Mouse (Mus musculus) large intestine, adult 2 months (tissue): ENCODE results near the gene Eif2b5. TPM values are rescaled to one million over a fixed set of nuclear protein-coding genes. Genes with fewer than 3 reads are reported as not detected.
"Not testable (repeated sequence)": the region's sequence is repeated elsewhere in the genome, so short reads cannot be mapped to it uniquely, and the experiment has no call there.

Source experiments
- DNase-seq: peaks from one replicate; pipeline ENCODE4 v3.0.0-alpha.2; 2012; ENCODE audit warnings: low read depth, low spot score
- WGBS: fragments of 180-500 bp; shearing (Covaris S2); methylation state at CpG from one replicate; pipeline ENCODE4 v1.1.7; 2018; 5-methylcytosine and 5-hydroxymethylcytosine counted together
- polyA plus RNA-seq: library from polyadenylated mRNA; depleted of rRNA; stranded (reverse); fragments of >200 nt; gene quantifications from 2 replicates; pipeline ENCODE4 v1.2.3, GENCODE M21; 2012

Eif2b5 gene
- polyA plus RNA-seq, 1 experiment = 28.8 TPM

DNA sequence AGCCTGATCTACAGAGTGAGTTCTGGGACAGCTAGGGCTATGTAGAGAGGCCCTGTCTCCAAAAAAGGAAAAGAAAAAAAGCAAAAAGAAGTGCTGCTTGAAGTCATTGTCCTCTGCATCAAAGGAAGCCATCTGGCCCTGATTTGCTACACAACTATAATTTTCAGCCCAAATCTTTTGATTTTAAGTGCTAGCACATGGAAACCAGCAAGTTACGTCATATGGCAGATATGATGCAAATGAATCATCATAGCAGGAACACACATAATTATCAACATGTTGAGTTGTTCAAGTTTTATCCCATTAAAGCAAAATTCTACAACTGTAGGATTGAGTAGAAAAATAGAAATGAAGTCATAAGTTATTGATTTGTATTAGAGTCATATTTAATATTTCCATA is 10.5 kb upstream of the Eif2b5 start:
- DNase-seq = no peak
- 83% methylated on average over 1 of the region's 1 CpGs for WGBS

DNA sequence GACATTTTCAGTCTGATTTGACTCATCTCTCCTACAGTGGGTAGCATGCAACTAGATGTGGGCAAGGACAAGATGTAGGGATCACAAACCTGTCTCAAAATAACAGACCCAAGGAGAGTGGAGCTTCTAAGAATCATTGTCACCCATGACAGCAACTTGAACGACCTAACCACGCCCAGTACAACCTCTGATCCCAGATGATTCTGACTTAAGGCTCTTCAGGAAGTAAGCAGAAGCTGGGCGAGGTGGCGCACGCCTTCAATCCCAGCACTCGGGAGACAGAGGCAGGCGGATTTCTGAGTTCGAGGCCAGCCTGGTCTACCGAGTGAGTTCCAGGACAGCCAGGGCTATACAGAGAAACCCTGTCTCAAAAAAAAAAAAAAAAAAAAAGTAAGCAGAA is 9.9 kb upstream of the Eif2b5 start:
- 68% methylated on average over 9 of the region's 9 CpGs for WGBS
- DNase-seq = not testable (repeated sequence)

DNA sequence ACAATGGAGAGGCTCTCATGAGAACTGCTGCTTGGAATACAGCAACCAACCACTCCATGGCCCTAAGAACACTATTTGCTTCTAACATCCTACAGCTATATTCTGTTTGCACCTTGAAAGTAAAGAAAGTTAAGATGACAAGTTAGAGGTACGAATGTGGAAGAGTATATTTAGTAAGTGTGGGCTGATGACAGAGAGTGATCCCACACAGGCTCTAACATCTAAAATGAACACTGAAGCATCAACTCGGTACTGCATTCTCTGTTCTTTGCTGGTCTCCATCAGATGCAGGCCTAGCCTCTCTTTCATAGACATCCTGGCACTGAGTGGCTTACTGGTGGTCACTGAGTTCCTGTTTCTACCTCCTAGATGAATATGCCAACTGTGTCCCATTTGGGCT is 9.4 kb upstream of the Eif2b5 start:
- WGBS = 87% methylated on average over 2 of the region's 2 CpGs
- no peak for DNase-seq

DNA sequence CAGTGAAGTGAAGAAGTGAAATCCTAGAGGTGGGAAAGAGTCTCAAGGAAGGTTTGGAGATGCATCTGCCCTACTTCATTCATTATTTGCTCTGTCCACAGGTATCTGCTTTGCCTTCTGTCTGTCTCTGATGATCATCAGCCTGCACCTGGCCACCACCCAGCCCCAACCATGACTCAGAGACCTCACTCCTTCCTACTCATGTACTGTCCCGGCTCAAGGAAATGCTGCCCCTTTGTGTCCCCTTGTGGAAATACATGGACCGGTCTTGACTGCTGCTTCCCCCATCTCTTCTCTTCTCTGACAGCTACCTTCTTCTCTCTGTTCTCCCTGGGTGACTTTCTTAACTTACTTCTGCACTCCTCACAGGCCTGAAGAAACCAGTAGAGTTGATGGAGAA is 8.0 kb upstream of the Eif2b5 start:
- WGBS = 29% methylated on average over 2 of the region's 2 CpGs
- DNase-seq = no peak

DNA sequence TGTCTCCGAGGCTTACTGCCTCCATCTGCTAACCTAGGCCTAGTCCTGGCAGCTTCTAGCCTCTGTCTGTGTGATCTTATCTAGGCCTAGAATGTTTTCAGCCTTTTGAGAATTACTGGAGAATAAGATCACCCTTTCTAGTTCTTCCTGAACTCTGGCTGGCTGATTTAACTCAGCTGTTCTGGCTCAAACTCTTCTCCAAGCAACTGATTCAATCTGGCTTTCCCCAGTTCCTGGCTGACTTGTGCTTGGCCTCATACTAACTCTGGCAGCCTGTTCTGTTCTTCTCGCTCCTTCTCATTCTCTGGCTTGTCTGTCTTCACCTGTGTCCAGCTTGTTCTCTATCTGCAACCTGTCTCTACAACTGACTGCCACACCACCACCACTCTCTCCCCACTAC is 7.3 kb upstream of the Eif2b5 start:
- WGBS = 73% methylated on average over 2 of the region's 2 CpGs
- DNase-seq = no peak

DNA sequence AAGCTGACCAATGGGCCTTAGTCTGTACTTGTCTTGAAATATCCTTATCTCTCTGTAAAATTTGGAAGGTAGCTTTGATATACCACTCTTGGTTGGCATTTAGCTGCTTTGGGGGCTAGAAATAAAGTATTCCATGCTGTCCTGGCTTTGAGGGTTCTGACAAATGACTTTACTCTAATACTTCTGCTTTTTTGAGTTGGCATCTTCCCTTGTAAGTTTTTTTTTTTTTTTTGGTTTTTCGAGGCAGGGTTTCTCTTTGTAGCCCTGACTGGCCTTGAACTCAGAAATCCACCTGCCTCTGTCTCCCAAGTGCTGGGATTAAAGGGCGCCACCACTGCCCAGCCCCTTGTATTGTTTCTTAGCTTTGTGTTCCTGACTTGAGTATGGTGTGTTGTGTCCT is 5.2 kb upstream of the Eif2b5 start:
- WGBS = 69% methylated on average over 2 of the region's 2 CpGs
- DNase-seq = no peak

DNA sequence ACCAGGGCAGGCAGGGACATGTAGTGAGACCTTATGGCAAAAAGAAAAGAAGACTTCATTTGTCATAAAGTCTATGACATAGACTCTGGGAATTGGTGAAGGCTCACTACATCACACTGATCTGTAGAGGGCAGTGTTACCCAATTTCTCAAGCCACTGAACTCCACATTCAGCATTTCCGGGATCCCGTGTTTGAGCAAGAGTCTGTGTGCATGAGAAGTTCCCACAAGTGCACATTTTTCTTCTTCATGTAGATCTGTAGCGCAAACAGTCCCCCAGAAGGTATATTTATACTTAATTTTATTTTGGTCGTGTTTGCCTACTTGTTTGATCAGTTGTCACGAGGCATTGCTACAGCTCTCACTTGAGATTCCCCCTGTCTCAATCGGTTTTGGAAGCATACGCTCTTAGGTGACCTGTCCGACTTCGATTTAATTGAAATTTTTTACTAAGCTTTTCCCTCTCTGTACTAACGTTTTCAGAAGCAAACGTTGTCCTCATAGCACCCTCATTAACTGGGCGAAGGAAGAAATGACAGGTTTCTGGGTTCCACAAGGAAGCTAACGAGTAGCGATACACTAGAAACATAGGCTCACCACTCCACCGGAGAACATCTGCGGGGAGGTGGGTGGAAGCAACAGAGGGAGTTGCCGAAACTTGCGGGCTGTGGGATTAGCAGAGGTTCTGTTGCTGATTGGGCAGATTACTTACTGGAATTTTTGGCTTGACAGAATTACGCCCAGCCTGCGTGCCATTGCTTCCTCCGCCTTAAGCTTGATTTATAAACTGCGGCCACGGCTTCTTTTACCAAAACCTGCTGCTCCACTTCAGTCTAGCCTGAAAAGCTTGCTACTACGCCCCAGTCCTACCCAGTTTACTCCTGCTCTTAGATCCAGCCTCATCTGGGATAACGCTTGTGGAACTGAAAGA is 1.7 kb upstream of the Eif2b5 start:
- DNase-seq = no peak
- 23% methylated on average over 25 of the region's 25 CpGs for WGBS

DNA sequence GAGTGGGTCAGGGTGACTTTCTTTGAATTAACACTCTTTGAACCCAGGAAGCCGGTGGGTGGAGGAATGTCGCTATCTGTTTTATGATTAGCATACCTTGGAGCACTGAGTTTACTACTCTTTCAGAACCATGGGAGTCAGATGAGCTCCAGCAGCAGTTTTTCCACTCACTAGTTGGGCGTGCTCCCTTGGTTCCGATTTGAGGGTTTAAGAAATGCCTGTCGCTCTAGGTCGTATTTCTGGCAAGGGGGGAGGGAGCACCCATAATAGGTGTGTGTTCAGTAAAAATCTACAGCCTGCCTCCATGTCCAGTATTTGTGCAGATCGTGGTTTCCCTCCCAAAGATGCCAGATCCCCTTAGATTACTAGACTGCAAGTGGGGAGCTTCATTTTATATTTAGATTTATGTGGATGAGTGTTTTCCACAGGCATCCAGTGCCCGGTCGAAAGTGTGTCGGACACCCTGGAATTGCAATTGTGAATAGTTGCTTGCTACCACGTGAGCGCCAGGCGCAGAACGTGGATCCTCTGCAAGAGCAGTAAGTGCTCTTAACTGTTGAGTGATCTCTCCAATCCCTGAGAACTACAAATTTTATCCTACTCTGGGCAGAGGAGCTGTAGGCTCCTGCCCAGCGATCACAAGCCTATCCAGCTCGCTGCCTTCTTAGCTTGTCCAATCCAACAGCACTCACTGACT is 489 bp upstream of the Eif2b5 start:
- no peak for DNase-seq
- 10% methylated on average over 16 of the region's 16 CpGs for WGBS

DNA sequence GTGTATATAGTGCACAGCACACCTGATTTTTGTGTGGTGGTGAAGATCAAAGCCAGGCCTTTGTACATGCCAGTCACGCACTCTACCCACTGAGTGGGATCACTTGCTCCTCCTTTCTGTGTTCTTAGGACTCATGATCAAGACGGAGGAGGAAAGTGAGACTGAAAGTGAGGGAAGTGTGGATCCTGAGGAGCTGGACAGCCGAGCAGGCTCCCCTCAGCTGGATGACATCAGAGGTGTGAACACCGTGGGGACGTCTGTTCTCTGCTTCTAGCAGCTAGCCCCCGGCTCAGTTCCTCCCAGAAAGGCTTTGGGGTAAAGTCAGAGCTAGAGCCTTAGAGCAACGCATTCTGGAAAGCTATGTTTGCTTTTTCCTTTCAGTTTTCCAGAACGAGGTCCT is 7.4 kb downstream of the Eif2b5 start:
- 79% methylated on average over 8 of the region's 8 CpGs for WGBS

DNA sequence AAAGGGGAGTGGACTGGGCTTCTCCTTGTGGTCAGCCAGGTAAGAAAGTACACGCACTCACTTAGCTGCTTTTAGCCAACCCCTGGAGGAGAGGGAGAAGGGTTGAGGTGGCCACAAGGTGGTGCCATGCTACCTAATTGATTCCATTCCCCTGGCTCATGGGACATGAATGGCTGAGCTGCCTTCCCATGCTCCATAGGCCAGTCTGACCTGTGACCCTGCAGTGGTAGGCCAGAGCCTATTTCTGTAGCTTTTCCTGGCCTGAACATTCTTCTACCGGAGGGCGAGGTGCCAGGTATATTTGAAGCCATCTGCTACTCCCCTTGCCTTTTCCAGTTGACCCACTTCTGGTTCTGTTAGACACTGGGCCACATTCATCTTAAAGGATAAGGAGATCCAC is 10.7 kb downstream of the Eif2b5 start:
- no peak for DNase-seq
- WGBS = 72% methylated on average over 3 of the region's 3 CpGs

More for the DNA sequence above, 7.4 kb downstream of the Eif2b5 start:
- DNase-seq = no peak

DNA sequence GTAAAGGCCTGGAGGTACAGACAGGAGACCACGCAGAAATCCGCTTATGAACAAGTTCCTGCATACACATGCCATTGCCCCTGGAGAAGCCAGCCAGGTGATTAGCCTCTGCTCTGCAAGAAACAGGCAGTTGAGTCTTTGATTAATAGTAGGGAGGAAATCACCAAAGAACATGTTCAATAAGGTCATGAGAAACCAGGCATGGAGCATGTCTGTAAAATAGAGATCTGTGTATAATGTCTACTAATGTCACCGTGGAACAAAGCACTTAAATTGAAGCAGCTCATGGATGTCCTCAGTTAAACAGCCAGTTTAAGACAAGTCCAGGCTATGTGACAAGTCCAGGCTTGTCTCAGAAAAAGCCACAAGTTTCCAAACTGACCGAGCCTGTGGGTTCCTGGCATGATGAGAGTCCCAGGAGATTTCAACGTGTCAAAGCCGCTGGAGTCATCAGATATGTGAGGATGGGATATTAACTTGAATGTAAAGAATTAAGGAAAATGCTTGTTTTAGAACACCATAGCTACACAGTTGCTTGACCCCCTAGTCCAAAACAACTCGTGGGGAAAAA is 12.7 kb downstream of the Eif2b5 start:
- no peak for DNase-seq

DNA sequence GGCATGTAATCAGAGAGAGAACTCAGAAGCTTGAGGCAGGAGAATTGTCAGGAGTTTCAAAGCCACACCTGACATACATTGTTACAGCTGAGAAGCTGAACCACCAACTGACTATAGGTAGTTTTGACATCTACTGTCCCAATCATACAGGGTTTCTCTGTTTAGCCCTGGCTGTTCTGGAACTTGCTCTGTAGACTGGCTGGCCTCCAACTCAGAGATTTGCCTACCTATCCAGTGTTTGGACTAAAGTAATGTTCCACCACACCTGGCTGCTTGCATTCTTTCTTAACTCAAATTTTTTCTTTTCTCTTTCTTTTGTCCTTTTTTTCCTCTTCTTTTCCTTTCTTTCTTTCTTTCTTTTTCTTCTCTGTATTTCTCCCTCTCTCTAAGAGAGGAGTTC is 17.4 kb downstream of the Eif2b5 start:
- no peak for DNase-seq

More for the DNA sequence above, 12.7 kb downstream of the Eif2b5 start:
- 87% methylated on average over 7 of the region's 7 CpGs for WGBS

DNA sequence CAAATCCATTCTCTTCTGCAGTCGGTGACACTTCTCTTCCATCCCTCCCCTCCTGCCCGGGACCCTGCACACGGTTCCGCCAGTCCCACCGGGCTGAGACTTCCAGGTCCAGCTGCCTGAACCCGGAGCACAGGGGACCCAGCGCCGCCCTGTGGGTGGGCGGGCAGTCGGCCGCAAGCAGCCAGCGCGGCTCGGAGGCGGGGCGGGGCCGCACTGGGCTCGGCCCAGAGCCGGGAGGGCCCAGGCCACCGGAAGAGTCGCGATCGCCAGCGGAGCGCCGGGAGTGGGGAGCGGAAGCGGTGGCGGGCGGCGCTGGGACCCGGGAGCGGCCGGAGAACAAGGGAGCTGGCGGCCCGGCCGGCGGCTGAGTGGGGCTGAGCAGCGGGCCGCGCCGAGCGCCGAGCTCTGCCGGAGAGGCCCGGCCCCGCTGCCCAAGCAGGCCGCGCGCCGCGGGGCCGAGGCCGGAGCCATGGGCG is 18.1 kb downstream of the Eif2b5 start, which contains the start of gene Dvl3:
TSS of gene Dvl3 (plus strand) at position 257 of the 476 bp plus-strand sequence.
- WGBS = under 1% methylated on average over 53 of the region's 55 CpGs
- DNase-seq = no peak

DNA sequence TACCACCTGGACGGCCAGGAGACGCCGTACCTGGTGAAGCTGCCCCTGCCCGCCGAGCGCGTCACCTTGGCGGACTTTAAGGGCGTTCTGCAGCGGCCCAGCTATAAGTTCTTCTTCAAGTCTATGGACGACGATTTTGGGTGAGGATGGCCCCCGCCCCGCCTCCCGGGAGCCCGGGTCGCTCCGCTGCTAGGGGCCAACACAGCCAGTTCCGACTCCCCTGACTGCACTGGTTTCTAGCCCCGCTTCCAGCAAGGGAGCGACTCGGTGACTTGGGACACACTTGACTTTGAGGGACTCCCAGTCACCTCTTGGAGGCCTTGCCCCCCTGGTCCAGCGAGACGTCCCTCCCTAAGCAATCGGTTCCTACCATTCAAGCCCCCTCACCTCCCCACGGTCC is 18.6 kb downstream of the Eif2b5 start:
- WGBS = under 1% methylated on average over 26 of the region's 26 CpGs
- no peak for DNase-seq

DNA sequence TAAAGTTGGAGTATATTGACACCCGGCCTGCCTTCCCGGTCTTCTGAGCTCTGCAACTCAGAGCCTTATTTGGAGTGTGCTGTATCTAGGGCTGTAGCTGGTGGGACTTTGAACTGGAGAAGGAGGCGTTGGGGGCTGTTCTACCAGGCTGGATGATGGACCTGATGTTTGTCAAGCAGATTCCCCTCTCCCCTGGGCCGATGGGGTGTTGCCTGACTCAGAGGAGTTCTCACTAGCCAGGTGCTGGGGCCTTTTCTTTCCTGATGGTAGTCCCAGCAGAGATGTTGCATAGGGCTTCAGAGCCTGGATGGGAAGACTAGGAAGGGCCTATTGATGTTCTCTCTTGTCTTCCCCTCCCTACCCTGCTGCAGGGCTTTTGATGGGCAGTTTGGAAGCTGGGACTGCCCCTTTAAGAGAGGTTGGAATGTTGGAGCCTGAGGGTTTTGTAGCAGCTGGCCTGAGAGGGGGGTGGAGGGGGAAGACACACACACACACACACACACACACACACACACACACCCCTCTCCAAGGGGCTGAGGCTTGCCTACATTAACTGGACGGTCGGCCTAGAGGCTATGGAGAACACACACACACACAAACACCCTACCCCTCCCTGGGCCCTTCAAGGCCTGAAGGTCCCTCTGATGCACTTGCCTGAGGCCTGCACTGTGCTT is 19.2 kb downstream of the Eif2b5 start:
- WGBS = 1% methylated on average over 6 of the region's 6 CpGs
- no peak for DNase-seq

DNA sequence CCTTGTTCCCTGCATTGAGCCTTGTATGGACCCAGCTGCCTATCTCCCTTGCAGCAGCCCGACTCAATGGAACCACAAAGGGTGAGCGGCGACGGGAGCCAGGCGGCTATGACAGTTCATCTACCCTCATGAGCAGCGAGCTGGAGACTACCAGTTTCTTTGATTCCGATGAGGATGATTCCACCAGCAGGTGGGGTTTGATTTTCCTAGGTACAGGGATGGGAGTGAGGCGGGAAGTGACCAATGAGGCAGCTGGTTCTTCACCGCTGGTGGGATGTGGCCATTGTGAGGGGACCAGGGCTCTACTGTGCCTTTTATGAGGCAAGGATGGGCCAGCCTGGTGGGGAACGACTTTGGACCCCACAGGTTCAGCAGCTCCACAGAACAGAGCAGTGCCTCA is 25.3 kb downstream of the Eif2b5 start:
- DNase-seq = no peak
- WGBS = 85% methylated on average over 10 of the region's 10 CpGs

DNA sequence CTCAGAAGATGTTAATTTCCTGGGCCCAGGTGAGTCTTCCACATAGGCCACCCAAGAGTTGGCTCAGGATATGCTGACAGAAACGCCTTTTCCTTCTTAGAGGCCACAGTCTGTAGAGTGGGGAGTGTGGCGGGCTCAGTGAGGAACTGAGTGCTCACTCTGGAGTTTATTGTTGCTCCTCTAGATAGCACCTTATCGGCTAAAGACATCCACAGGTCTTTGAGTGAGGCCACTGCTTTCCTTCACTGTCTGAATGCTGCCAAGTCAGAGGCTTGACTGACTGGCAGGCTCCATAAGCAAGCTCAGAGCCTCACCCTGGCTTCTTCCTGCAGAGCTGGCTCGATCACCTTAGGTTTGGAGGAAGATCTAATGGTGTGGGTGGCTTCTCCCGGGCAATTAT is 30.2 kb downstream of the Eif2b5 start:
- WGBS = 82% methylated on average over 5 of the region's 5 CpGs
- no peak for DNase-seq

DNA sequence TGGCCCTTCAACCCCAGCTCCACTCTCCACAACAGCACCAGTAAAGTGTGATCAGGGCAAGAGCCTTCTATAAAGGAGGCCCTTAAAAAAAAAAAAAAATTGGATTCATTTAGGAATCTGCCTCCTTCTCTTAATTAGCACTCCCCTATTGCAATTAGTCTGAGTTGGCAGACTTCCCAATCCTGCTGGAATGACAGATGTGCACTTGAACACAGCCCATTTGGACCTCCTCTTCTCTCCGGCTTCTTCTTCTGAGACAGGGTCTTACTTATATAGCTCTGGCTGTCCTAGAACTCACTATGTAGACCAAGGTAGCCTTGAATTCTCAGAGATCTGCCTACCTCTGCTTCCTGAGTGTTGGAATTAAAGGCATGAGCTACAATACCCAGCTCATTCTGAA is 30.8 kb downstream of the Eif2b5 start:
- no peak for DNase-seq
- 67% methylated on average over 1 of the region's 1 CpGs for WGBS

DNA sequence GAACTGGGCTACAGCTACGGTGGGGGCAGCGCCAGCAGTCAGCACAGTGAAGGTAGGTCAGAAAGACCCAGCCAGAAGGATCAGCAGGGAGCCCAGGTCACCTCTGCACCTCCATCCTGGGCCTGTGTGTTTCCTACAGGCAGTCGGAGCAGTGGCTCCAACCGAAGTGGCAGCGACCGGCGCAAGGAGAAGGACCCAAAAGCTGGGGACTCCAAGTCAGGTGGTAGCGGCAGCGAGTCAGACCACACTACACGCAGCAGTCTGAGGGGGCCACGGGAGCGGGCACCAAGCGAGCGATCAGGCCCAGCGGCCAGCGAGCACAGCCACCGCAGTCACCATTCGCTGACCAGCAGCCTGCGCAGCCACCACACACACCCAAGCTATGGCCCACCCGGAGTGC is 32.3 kb downstream of the Eif2b5 start:
- 96% methylated on average over 20 of the region's 20 CpGs for WGBS
- no peak for DNase-seq
